Mouse (Mus musculus): ENCODE data around the gene Fam174b. TPM values are rescaled to one million over a fixed set of nuclear protein-coding genes. Genes with fewer than 3 reads are reported as not detected.

Gene Fam174b
- polyA plus RNA-seq, 1 experiment from 2014 or later = 31.2 TPM

DNA sequence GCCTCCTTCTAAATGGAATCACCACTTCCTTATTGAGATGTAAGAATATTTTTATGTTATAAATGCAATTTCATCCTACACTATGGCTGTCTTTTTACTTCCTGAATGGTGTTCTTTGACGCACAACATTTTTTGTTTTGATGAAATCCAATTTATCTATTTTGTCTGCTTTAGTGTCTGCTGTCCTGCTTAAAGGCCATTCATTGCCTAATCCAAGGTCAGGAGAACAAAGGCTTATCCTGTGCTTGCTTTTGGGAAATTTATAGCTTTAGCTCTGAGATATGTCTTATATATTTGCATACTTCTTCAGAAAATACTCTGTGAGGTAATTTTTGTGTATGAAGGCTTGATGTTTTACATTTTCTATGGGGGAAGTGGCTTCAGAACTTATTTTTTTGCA lies 13.5 kb downstream of the Fam174b start:
- Histone ChIP-seq H3K4me2 (replicated peaks) (no peak overlapping the region), H3K4me3 (no peak overlapping the region), H3K4me1 (0 out of 2 replicates have a peak, but pooled peaks cover 3% of the 10 kb centered on the region), H3K27ac (replicated peaks) (no peak overlapping the region), H3K27me3 (no peaks in the 10 kb centered on the region), H3K9ac (replicated peaks) (no peak overlapping the region), H3K36me3 (no peaks in the 10 kb centered on the region), H3K9me3 (0 out of 2 replicates have a peak, but pooled peaks cover 4% of the 10 kb centered on the region)
- no peak for ATAC-seq (replicated peaks)
- 95% methylated on average over 1 of the region's 1 CpGs for WGBS

DNA sequence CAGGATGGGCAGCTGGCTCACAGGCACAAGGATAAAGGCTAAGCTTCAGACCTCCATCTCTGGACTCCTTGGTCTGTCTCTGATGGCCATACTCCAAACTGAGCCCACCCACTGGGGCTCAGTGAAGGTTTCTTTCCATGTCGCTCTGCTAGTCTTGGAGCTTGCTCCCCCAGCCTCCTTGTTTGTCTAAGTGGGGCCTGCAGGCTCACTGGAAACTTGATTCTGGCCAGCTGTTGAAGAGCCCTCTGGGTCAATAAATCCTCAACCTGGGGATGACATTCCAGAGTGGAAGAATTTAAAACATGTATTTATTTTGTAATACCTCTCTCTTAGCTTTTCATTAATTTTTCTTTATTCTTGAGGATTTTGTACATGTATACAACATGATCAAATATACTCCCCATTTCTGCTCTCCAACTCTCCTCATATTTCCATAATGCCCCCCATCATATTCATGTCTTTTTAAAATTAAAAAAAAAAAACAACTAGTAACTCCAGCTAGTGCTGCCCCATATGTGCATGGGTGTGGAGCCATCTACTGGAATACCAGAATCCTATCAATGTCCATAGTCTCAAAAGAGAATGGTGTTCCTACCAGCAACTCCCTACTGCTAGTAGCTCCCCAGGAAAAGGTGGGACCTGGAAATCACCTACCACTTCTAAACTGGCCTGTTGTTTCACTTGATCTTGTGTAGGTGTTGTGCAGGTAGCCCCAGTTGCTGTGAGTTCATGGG lies 15.4 kb downstream of the Fam174b start:
- 0 out of 2 replicates have a peak, but pooled peaks cover 4% of the 10 kb centered on the region for H3K9me3 ChIP-seq
- H3K4me1 ChIP-seq = 0 out of 2 replicates have a peak, but pooled peaks cover 3% of the 10 kb centered on the region
- no peak overlapping the region for H3K9ac ChIP-seq (replicated peaks)
- H3K27me3 ChIP-seq = no peaks in the 10 kb centered on the region
- no peak for ATAC-seq (replicated peaks)
- 93% methylated on average over 1 of the region's 1 CpGs for WGBS
- no peak overlapping the region for H3K4me2 ChIP-seq (replicated peaks)
- no peaks in the 10 kb centered on the region for H3K36me3 ChIP-seq
- no peak overlapping the region for H3K27ac ChIP-seq (replicated peaks)
- no peak overlapping the region for H3K4me3 ChIP-seq

DNA sequence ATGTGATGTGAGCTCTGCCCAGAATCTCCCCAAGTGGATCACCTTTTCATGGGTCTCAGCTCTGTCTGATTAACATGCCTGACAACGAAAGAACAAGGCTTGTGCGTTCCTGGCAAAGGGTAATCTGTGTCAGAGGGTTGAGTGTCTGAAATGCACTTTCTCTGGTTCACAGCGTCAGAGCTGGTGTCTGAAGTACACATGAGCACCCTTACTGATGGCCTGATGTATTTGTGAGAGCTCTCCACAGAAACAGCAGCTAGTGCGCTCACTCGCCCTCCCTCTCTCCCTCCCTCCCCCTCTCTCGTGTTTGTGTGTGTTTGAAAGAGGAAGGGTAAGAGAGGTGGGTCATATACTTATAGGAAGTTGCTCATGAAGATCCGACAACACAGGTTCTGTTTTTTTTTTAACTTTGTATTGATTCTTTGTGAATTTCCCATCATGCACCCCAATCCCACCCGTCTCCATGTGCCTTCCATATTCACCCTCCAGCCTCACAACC lies 21.6 kb downstream of the Fam174b start:
- Histone ChIP-seq H3K9ac (replicated peaks) (no peak overlapping the region), H3K4me2 (replicated peaks) (no peak overlapping the region), H3K36me3 (no peaks in the 10 kb centered on the region), H3K4me1 (no peaks in the 10 kb centered on the region), H3K27ac (replicated peaks) (no peak overlapping the region), H3K9me3 (no peaks in the 10 kb centered on the region), H3K4me3 (no peak overlapping the region), H3K27me3 (no peaks in the 10 kb centered on the region)
- ATAC-seq (replicated peaks) = no peak
- 86% methylated on average over 8 of the region's 8 CpGs for WGBS

DNA sequence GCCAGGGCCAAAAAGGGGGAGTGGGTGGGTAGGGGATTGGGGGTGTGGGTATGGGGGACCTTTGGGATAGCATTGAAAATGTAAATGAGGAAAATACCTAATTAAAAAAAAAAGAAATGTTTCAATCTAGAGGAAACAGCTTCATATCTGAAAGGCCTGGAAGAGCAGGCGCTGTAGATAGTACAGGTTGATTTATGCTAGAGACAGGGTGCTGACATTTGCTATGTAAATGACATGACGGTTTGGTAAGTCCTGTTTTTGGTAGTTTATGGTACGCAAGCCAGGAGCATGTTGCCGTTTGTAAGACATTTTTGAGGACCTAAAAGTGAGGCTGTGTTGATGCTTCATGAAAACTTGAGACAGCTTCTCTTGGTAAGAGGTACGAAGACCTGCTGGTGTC lies 24.6 kb downstream of the Fam174b start:
- Histone ChIP-seq H3K36me3 (no peaks in the 10 kb centered on the region), H3K4me3 (no peak overlapping the region), H3K9ac (replicated peaks) (no peak overlapping the region), H3K9me3 (no peaks in the 10 kb centered on the region), H3K27ac (replicated peaks) (no peak overlapping the region), H3K4me1 (no peaks in the 10 kb centered on the region), H3K27me3 (no peaks in the 10 kb centered on the region), H3K4me2 (replicated peaks) (no peak overlapping the region)
- no peak for ATAC-seq (replicated peaks)
- 95% methylated on average over 5 of the region's 5 CpGs for WGBS

DNA sequence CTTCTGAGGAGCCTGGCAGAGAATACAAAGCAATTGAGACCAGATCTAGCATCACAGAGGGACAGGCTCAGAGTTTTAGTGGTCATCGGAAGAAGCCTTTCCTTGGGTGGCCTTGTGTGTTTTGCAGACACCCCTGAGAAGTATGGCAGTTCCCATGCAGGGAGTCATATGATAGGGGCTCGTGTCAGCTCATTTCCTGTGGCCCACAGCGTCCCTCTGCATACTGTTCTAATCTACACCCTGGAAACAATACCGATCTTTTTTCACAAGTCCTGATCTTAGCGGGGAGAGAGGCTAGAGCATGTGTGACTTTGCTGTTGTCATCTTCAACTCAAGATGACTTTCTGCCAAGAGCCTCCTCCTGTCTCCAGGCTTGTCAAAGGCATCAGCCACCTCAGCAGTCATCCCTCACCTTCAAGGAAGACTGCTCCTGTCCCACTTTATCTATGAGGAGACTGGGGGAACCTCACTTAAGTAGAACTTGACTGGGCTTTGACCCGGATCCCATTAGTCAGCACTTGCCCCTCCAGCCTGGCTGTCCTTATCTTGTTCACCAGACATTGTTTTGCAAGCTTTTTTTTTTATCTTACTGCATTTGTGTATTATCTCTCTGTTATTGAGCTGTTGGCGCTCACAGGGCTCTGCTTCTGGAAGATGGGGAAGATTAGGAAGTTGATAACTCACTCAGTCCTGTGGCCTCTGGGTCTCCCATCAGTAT lies 25.2 kb downstream of the Fam174b start:
- H3K36me3 ChIP-seq = no peaks in the 10 kb centered on the region
- WGBS = 84% methylated on average over 7 of the region's 7 CpGs
- H3K4me2 ChIP-seq (replicated peaks) = no peak overlapping the region
- no peaks in the 10 kb centered on the region for H3K27me3 ChIP-seq
- no peaks in the 10 kb centered on the region for H3K4me1 ChIP-seq
- no peaks in the 10 kb centered on the region for H3K9me3 ChIP-seq
- H3K4me3 ChIP-seq = no peak overlapping the region
- no peak for ATAC-seq (replicated peaks)
- H3K9ac ChIP-seq (replicated peaks) = no peak overlapping the region
- H3K27ac ChIP-seq (replicated peaks) = no peak overlapping the region

DNA sequence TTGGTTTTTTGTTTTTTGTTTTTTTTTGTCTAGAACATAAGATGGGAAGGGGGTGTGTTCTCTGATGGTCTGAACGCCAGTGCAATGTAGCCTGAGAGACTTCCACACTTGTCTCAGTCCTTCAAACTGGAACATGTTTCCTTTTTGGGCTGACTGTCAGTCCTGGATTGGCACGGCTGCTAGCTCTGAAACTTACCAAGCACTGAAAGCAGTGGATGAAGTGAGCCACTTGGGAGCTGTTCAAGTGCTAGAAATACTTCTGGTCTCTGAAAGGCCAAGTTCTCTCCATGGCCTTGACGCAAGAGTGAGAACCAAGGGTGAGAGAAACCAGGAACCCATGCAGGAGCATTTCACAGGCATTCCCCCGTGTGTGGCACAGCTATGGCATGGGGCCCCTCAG lies 29.1 kb downstream of the Fam174b start:
- ATAC-seq (replicated peaks) = no peak
- WGBS = 91% methylated on average over 4 of the region's 4 CpGs
- Histone ChIP-seq H3K4me1 (peaks cover 10% of the 10 kb centered on the region; the same call in 1 of the 2 replicates), H3K9me3 (no peaks in the 10 kb centered on the region), H3K9ac (replicated peaks) (no peak overlapping the region), H3K27ac (replicated peaks) (no peak overlapping the region), H3K27me3 (no peaks in the 10 kb centered on the region), H3K36me3 (no peaks in the 10 kb centered on the region), H3K4me2 (replicated peaks) (no peak overlapping the region), H3K4me3 (no peak overlapping the region)

DNA sequence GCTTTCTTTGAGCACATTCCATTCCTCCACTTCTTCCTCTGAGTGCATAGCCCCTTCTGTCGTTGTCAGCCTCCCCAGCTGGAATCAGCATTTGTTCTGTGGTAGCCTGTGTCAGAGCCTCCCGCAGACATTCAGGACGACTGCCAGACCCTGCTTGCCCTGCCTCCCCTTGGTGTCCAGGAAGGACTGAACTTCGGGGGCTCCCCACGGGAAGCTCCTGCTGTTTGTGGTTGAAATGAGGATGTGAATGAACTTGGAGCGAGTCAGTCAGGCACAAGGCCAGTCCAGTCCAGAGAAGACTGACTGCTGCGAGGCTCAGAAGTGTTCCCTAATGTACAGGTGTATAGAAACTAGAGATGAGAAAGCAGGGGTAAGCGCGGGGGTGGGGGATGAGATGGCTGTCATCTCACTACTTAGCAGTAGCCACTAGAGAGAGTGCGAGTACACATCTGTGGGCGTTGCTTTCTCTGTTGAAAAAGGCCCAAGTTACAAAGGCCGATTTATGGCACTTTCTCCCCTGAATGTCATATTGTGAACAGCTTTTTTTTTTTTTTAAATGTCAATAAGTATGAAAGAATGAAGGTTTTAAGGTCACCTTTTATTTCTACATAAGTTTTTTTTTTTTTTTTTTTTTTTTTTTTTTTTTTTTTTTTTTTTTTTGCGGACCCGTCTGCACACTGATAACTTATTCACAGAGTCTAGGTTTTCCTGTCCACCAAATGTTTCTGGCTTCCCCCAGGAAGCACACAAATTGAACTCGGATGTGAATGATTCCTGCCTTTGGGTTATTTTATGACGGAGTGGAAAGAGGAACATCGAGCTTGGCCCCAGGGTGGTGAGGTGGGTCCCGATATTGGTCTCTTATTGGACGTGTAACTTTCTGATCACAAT lies 31.5 kb downstream of the Fam174b start:
- Histone ChIP-seq H3K4me3 (no peak overlapping the region), H3K4me2 (replicated peaks) (no peak overlapping the region), H3K4me1 (peaks cover 10% of the 10 kb centered on the region; the same call in 1 of the 2 replicates), H3K9me3 (no peaks in the 10 kb centered on the region), H3K27me3 (no peaks in the 10 kb centered on the region), H3K9ac (replicated peaks) (no peak overlapping the region), H3K27ac (replicated peaks) (no peak overlapping the region), H3K36me3 (no peaks in the 10 kb centered on the region)
- WGBS = 48% methylated on average over 19 of the region's 19 CpGs
- no peak for ATAC-seq (replicated peaks)

DNA sequence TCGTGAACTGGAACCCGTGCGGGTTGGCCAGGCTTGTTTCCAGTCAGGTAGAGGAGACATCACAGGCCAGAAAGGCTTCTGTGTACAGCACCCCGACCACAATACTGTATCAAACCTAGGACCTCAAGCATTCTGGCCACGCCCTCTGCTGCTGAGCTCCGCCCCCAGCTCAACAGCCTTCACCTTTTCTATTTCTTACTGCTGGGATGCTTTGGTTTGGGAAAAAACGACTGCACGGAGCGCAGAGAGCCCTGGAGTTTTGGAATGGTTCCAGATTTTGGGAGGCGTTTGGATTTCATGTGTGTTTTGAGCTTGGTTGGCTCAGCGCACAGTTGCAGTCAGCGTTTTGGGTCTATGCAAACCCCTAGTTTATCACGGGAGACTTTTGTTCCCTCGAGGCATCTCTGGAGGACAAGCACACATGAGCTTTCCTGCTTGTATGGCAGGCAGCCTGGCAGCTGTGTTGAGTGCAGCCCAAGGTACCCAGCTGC lies 32.2 kb downstream of the Fam174b start:
- 57% methylated on average over 14 of the region's 14 CpGs for WGBS
- peak; percentile 16; the same call in 1 of the 2 replicates for ATAC-seq (replicated peaks)
- H3K4me2 ChIP-seq (replicated peaks) = no peak overlapping the region

DNA sequence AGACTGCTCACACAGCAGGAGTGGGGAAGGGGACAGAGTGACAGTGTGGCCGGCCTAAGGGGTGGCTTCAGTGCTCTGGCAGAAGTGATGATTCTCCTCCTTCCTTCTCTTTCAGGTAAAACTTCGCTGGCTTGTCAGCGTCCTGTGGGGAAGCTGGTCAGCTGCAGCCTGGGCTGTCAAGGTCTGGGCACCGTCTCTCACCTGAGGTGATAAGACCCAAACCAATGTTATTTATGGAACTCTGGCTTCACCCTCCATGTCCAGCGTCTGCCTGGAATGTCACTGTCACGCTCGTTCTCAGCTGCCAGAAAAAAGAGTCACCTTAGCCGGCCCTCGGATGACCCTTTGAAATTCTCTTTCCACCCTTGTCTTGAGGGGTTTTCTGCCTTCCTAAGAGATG lies 34.7 kb downstream of the Fam174b start:
- H3K9me3 ChIP-seq = no peaks in the 10 kb centered on the region
- no peak overlapping the region for H3K4me2 ChIP-seq (replicated peaks)
- H3K27me3 ChIP-seq = no peaks in the 10 kb centered on the region
- 90% methylated on average over 9 of the region's 9 CpGs for WGBS
- peaks cover 10% of the 10 kb centered on the region; the same call in 1 of the 2 replicates for H3K4me1 ChIP-seq
- no peak overlapping the region for H3K27ac ChIP-seq (replicated peaks)
- H3K9ac ChIP-seq (replicated peaks) = no peak overlapping the region
- no peak overlapping the region for H3K4me3 ChIP-seq
- no peak for ATAC-seq (replicated peaks)
- H3K36me3 ChIP-seq = no peaks in the 10 kb centered on the region

More for the DNA sequence above, 32.2 kb downstream of the Fam174b start:
- no peaks in the 10 kb centered on the region for H3K36me3 ChIP-seq
- H3K4me1 ChIP-seq = peaks cover 10% of the 10 kb centered on the region; the same call in 1 of the 2 replicates
- H3K27me3 ChIP-seq = no peaks in the 10 kb centered on the region
- H3K27ac ChIP-seq (replicated peaks) = no peak overlapping the region
- H3K9me3 ChIP-seq = no peaks in the 10 kb centered on the region
- H3K9ac ChIP-seq (replicated peaks) = no peak overlapping the region
- H3K4me3 ChIP-seq = no peak overlapping the region

DNA sequence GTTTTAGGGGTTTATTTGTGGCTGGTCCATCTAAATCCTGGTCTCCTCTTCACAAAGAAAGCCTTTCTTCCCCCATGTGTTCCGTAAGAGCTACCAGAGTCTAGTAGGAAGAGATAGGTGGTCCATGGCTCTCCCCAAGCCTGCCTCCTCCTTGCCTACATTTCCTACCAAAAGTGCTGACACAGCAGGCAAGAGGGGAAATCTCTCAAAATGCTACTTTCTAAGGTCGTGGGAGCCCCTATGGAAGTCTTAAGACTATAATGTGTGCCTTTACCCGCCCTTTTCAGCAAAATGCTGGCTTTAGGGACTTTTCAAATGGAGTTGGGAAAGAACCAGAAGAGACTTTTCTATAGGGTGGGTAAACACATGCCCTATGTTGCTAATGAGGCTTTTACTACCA lies 37.7 kb downstream of the Fam174b start:
- ATAC-seq (replicated peaks) = no peak
- Histone ChIP-seq H3K4me1 (no peaks in the 10 kb centered on the region), H3K36me3 (no peaks in the 10 kb centered on the region), H3K27ac (replicated peaks) (no peak overlapping the region), H3K27me3 (no peaks in the 10 kb centered on the region), H3K9me3 (no peaks in the 10 kb centered on the region), H3K4me3 (no peak overlapping the region), H3K9ac (replicated peaks) (no peak overlapping the region), H3K4me2 (replicated peaks) (no peak overlapping the region)
- WGBS = 68% methylated on average over 3 of the region's 3 CpGs

DNA sequence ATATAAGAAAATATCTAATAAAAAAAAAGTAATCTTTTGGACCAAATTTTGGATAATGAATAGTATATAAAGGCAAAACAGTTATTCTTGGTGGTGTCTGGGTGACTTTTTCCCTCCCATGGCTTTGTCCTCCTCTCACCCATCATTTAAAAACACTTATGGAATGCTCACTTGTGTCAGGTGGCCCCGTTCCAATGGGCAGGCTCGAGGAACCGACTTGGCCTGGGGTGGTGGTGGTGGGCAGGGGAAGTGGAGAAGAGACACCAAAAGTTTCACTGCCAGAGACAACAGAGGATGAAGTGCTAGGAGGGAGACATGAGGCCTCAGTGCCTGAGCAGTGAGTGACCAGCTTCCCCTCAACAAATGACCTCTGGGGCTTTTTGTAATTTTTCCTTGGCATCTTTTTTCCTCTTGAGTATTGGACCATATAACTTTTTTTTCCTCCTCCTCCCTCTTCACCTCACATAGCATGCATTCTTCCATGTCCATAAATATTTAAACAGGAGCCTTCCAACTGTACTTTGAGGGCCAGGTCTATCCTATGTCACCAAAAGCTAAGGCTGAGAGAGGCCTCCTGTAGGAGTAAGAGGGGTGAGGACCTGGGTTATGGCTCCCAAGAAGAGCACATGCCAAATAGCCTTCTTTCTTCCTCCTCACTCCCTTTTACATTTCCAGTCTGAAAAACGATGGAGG lies 44.8 kb downstream of the Fam174b start:
- no peaks in the 10 kb centered on the region for H3K27me3 ChIP-seq
- 89% methylated on average over 4 of the region's 4 CpGs for WGBS
- no peaks in the 10 kb centered on the region for H3K9me3 ChIP-seq
- ATAC-seq (replicated peaks) = no peak
- no peak overlapping the region for H3K27ac ChIP-seq (replicated peaks)
- no peak overlapping the region for H3K9ac ChIP-seq (replicated peaks)
- H3K4me2 ChIP-seq (replicated peaks) = no peak overlapping the region
- no peaks in the 10 kb centered on the region for H3K36me3 ChIP-seq
- no peak overlapping the region for H3K4me3 ChIP-seq
- no peaks in the 10 kb centered on the region for H3K4me1 ChIP-seq
